Mouse (Mus musculus): ENCODE measurements around the gene Qrich2. TPM values are rescaled to one million over a fixed set of nuclear protein-coding genes. Genes with fewer than 3 reads are reported as not detected.
A peak's percentile ranks its signal among the peaks of the same experiment; 100 is the strongest.

The Qrich2 gene
- polyA plus RNA-seq, 1 experiment from 2014 or later, result 0.08 TPM

GRCm38 (mm10) chr11:116491338-116491737 lies 25.3 kb upstream of the Qrich2 start:
- H3K27ac ChIP-seq (replicated peaks), result peak overlapping the region; percentile 94
- 53% methylated on average over 6 of the region's 6 CpGs for WGBS
- ATAC-seq (ENCODE audit: low FRiP score, low TSS enrichment), result no peak

GRCm38 (mm10) chr11:116490232-116491107 lies 24.4 kb upstream of the Qrich2 start:
- Histone ChIP-seq H3K4me2 (replicated peaks; ENCODE audit: low read depth) (peak overlapping the region; percentile 78), H3K36me3 (ENCODE audit: control insufficient read depth, insufficient read depth, low read length) (0 out of 2 replicates have a peak, but pooled peaks cover 3% of the 10 kb centered on the region), H3K27ac (replicated peaks) (peak overlapping the region; percentile 94), H3K9me3 (ENCODE audit: control insufficient read depth, low read length) (no peaks in the 10 kb centered on the region), H3K27me3 (ENCODE audit: control insufficient read depth, insufficient read depth, low read length) (no peaks in the 10 kb centered on the region), H3K4me1 (replicated peaks; ENCODE audit: control insufficient read depth, insufficient read depth) (peaks cover 3% of the 10 kb centered on the region; the same call in 1 of the 2 replicates), H3K9ac (ENCODE audit: low read length) (peak overlapping the region; percentile 97), H3K4me3 (ENCODE audit: low read depth, low read length) (peak overlapping the region; percentile 98)
- TF ChIP-seq EP300 (optimal IDR thresholded peaks at IDR 0.05) (peak; percentile 80), CTCF (IDR thresholded peaks at IDR 0.05; ENCODE audit: low read depth) (0 out of 2 replicates have a peak, but pooled peaks have one; percentile 0)
- under 1% methylated on average over 47 of the region's 62 CpGs for WGBS
- ATAC-seq (ENCODE audit: low FRiP score, low TSS enrichment), result peak; percentile 85
- peak; percentile 92 for DNase-seq (ENCODE audit: low spot score)

More at GRCm38 (mm10) chr11:116491338-116491737, 25.3 kb upstream of the Qrich2 start:
- TF ChIP-seq EP300 (optimal IDR thresholded peaks at IDR 0.05) (no peak), CTCF (IDR thresholded peaks at IDR 0.05; ENCODE audit: low read depth) (peak; percentile 52)
- no peak overlapping the region for H3K4me3 ChIP-seq (ENCODE audit: low read depth, low read length)
- H3K4me2 ChIP-seq (replicated peaks; ENCODE audit: low read depth), result peak overlapping the region; percentile 78
- H3K36me3 ChIP-seq (ENCODE audit: control insufficient read depth, insufficient read depth, low read length), result no peaks in the 10 kb centered on the region
- H3K4me1 ChIP-seq (replicated peaks; ENCODE audit: control insufficient read depth, insufficient read depth), result peaks cover 3% of the 10 kb centered on the region; the same call in 1 of the 2 replicates
- no peak for DNase-seq (ENCODE audit: low spot score)
- no peaks in the 10 kb centered on the region for H3K9me3 ChIP-seq (ENCODE audit: control insufficient read depth, low read length)
- H3K27me3 ChIP-seq (ENCODE audit: control insufficient read depth, insufficient read depth, low read length), result no peaks in the 10 kb centered on the region
- H3K9ac ChIP-seq (ENCODE audit: low read length), result no peak overlapping the region; the same call in 1 of the 2 replicates

DNA sequence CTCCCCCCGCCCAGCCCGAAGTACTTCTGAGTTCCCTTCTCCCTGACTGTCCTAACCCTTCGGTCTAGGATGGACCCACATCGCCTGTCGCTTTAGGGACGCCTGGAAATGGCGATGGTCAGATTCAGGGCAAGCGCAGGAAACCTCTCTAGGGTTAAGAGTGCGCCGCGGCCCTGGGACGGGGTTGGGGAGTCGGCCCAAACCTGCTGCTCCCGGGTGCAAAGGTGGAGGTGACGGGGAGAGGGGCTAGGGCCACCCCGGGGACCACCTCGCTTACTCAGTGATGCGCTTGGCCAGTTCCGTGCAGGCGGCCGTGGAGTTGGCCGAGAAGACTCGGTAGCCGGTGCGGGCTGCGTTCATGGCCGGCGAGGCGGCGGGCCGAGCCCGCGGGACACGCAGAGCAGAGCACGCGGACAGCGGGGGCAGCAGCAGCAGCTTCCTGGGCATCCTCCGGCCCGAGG lies 23.8 kb upstream of the Qrich2 start:
- under 1% methylated on average over 39 of the region's 39 CpGs for WGBS

GRCm38 (mm10) chr11:116488693-116489375 lies 22.8 kb upstream of the Qrich2 start:
- TF ChIP-seq CTCF (IDR thresholded peaks at IDR 0.05; ENCODE audit: low read depth) (peak; percentile 67), EP300 (optimal IDR thresholded peaks at IDR 0.05) (no peak)
- Histone ChIP-seq H3K27ac (replicated peaks) (no peak overlapping the region), H3K36me3 (ENCODE audit: control insufficient read depth, insufficient read depth, low read length) (peaks cover 12% of the 10 kb centered on the region), H3K4me2 (replicated peaks; ENCODE audit: low read depth) (peak overlapping the region; percentile 78), H3K4me3 (ENCODE audit: low read depth, low read length) (peak overlapping the region; percentile 98), H3K9me3 (ENCODE audit: control insufficient read depth, low read length) (no peaks in the 10 kb centered on the region), H3K27me3 (ENCODE audit: control insufficient read depth, insufficient read depth, low read length) (no peaks in the 10 kb centered on the region), H3K4me1 (replicated peaks; ENCODE audit: control insufficient read depth, insufficient read depth) (peaks cover 3% of the 10 kb centered on the region; the same call in 1 of the 2 replicates), H3K9ac (ENCODE audit: low read length) (peak overlapping the region; percentile 97; the same call in 1 of the 2 replicates)
- ATAC-seq (ENCODE audit: low FRiP score, low TSS enrichment) (no peak), DNase-seq (ENCODE audit: low spot score) (peak; percentile 50)
- 64% methylated on average over 14 of the region's 14 CpGs for WGBS

More for the DNA sequence above, 23.8 kb upstream of the Qrich2 start:
- Histone ChIP-seq H3K4me2 (replicated peaks; ENCODE audit: low read depth) (peak overlapping the region; percentile 78), H3K4me1 (replicated peaks; ENCODE audit: control insufficient read depth, insufficient read depth) (peaks cover 3% of the 10 kb centered on the region; the same call in 1 of the 2 replicates), H3K9me3 (ENCODE audit: control insufficient read depth, low read length) (no peaks in the 10 kb centered on the region), H3K27me3 (ENCODE audit: control insufficient read depth, insufficient read depth, low read length) (no peaks in the 10 kb centered on the region), H3K36me3 (ENCODE audit: control insufficient read depth, insufficient read depth, low read length) (peaks cover 8% of the 10 kb centered on the region), H3K4me3 (ENCODE audit: low read depth, low read length) (peak overlapping the region; percentile 98), H3K27ac (replicated peaks) (peak overlapping the region; percentile 94), H3K9ac (ENCODE audit: low read length) (peak overlapping the region; percentile 97)
- ATAC-seq (ENCODE audit: low FRiP score, low TSS enrichment) (peak; percentile 33), DNase-seq (ENCODE audit: low spot score) (no peak)
- TF ChIP-seq EP300 (optimal IDR thresholded peaks at IDR 0.05) (peak; percentile 5), CTCF (IDR thresholded peaks at IDR 0.05; ENCODE audit: low read depth) (no peak)

DNA sequence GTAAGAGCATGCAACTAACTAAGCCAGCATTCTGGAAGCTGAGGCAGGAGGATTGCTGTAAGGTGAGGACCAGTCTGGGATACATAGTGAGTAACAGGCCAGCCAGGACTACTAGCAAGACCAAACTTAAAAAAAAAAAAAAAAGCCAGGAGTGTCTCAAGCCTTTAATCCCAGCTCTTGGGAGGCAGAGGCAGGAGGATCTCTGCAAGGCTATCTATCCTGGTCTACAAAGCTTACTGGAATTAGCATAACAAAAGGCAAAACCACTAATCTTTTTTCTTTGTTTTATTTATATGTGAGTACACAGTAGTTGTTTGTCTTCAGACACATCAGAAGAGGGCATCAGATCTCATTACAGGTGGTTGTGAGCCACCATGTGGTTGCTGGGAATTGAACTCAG lies 22.2 kb upstream of the Qrich2 start:
- TF ChIP-seq EP300 (optimal IDR thresholded peaks at IDR 0.05) (no peak), CTCF (IDR thresholded peaks at IDR 0.05; ENCODE audit: low read depth) (no peak)

More for the DNA sequence above, 22.2 kb upstream of the Qrich2 start:
- Histone ChIP-seq H3K4me1 (replicated peaks; ENCODE audit: control insufficient read depth, insufficient read depth) (peaks cover 3% of the 10 kb centered on the region; the same call in 1 of the 2 replicates), H3K4me3 (ENCODE audit: low read depth, low read length) (no peak overlapping the region), H3K4me2 (replicated peaks; ENCODE audit: low read depth) (no peak overlapping the region), H3K27me3 (ENCODE audit: control insufficient read depth, insufficient read depth, low read length) (no peaks in the 10 kb centered on the region), H3K9ac (ENCODE audit: low read length) (no peak overlapping the region), H3K27ac (replicated peaks) (no peak overlapping the region), H3K9me3 (ENCODE audit: control insufficient read depth, low read length) (no peaks in the 10 kb centered on the region), H3K36me3 (ENCODE audit: control insufficient read depth, insufficient read depth, low read length) (peaks cover 12% of the 10 kb centered on the region)
- ATAC-seq (ENCODE audit: low FRiP score, low TSS enrichment), result no peak
- no peak for DNase-seq (ENCODE audit: low spot score)

Measured in stomach, postnatal 0 days (tissue).